Mouse (Mus musculus) heart, embryonic 12.5 days (tissue): ENCODE results near the gene 6820408C15Rik. TPM values are rescaled to one million over a fixed set of nuclear protein-coding genes. Genes with fewer than 3 reads are reported as not detected.

Source experiments
- ATAC-seq: fragments of 200-750 bp; cut with Nextera tagmentation; 2 replicates; pipeline ENCODE4 v1.8.0; 2017; ENCODE audit warnings: moderate TSS enrichment, moderate library complexity; ENCODE audit not compliant: insufficient number of reproducible peaks, low FRiP score
- H3K27ac ChIP-seq: fragments of 300-500 bp; sonication (generic); 2 replicates; pipeline ENCODE4 v1.5.1; 2016; ENCODE audit warnings: mild to moderate bottlenecking, moderate library complexity; ENCODE audit not compliant: poor library complexity, severe bottlenecking
- H3K27me3 ChIP-seq: fragments of 300-500 bp; sonication (generic); replicated peaks from 2 replicates; pipeline ENCODE4 v1.6.1; 2016; ENCODE audit warnings: mild to moderate bottlenecking, moderate library complexity
- H3K36me3 ChIP-seq: fragments of 300-500 bp; sonication (generic); 2 replicates; pipeline ENCODE4 v1.6.1; 2016; ENCODE audit warnings: mild to moderate bottlenecking, moderate library complexity
- H3K4me1 ChIP-seq: fragments of 300-500 bp; sonication (generic); replicated peaks from 2 replicates; pipeline ENCODE4 v1.6.1; 2016; ENCODE audit warnings: mild to moderate bottlenecking
- H3K4me2 ChIP-seq: fragments of 300-500 bp; sonication (generic); 2 replicates; pipeline ENCODE4 v1.6.1; 2016; ENCODE audit warnings: mild to moderate bottlenecking, moderate library complexity
- H3K4me3 ChIP-seq: fragments of 300-500 bp; sonication (generic); 2 replicates; pipeline ENCODE4 v1.5.1; 2016; ENCODE audit warnings: mild to moderate bottlenecking
- H3K9ac ChIP-seq: fragments of 300-500 bp; sonication (generic); 2 replicates; pipeline ENCODE4 v1.6.1; 2016; ENCODE audit warnings: mild to moderate bottlenecking, moderate library complexity
- H3K9me3 ChIP-seq: fragments of 300-500 bp; sonication (generic); replicated peaks from 2 replicates; pipeline ENCODE4 v1.6.1; 2016; ENCODE audit warnings: mild to moderate bottlenecking, moderate library complexity
- WGBS: fragments of 180-500 bp; shearing (Covaris S2); methylation state at CpG from one replicate; pipeline ENCODE4 v1.1.7; 2016; 5-methylcytosine and 5-hydroxymethylcytosine counted together
- polyA plus RNA-seq: library from polyadenylated mRNA; unstranded; fragments of >200 nt; fragmentation: Nextera tagmentation; extraction: Ambion mirVana; gene quantifications from 2 replicates; pipeline ENCODE4 v1.2.1, GENCODE M21; 2016

The 6820408C15Rik gene
- polyA plus RNA-seq, 1 experiment from 2014 or later: 2.1 TPM

- Histone ChIP-seq H3K36me3 (peaks cover 11% of the 10 kb centered on the region; the same call in 1 of the 2 replicates), H3K4me1 (peaks cover 25% of the 10 kb centered on the region), H3K9me3 (no peaks in the 10 kb centered on the region), H3K27ac (peak overlapping the region; percentile 61), H3K27me3 (no peaks in the 10 kb centered on the region), H3K4me2 (peak overlapping the region; percentile 94; the same call in 1 of the 2 replicates), H3K9ac (no peak overlapping the region; the same call in 1 of the 2 replicates), H3K4me3 (no peak overlapping the region)
- no peak for ATAC-seq
- 45% methylated on average over 9 of the region's 9 CpGs for WGBS
Observed at GRCm38 (mm10) chr2:152393225-152394017, 22.0 kb upstream of the 6820408C15Rik start.

- peak overlapping the region; percentile 97 for H3K9ac ChIP-seq
- H3K4me2 ChIP-seq: peak overlapping the region; percentile 94
- H3K4me3 ChIP-seq: peak overlapping the region; percentile 75
- peaks cover 36% of the 10 kb centered on the region for H3K4me1 ChIP-seq
- peak overlapping the region; percentile 100 for H3K27ac ChIP-seq
- ATAC-seq: no peak
- no peaks in the 10 kb centered on the region for H3K9me3 ChIP-seq
- WGBS: 11% methylated on average over 13 of the region's 13 CpGs
- peaks cover 11% of the 10 kb centered on the region; the same call in 1 of the 2 replicates for H3K36me3 ChIP-seq
- no peaks in the 10 kb centered on the region for H3K27me3 ChIP-seq
Observed at GRCm38 (mm10) chr2:152395271-152395920, 20.0 kb upstream of the 6820408C15Rik start.

GRCm38 (mm10) chr2:152396110-152397003 is 19.0 kb upstream of the 6820408C15Rik start:
- Histone ChIP-seq H3K27me3 (no peaks in the 10 kb centered on the region), H3K27ac (peak overlapping the region; percentile 100), H3K4me3 (peak overlapping the region; percentile 75), H3K4me1 (peaks cover 36% of the 10 kb centered on the region), H3K36me3 (peaks cover 11% of the 10 kb centered on the region; the same call in 1 of the 2 replicates), H3K9ac (peak overlapping the region; percentile 97), H3K4me2 (peak overlapping the region; percentile 94), H3K9me3 (no peaks in the 10 kb centered on the region)
- peak; percentile 75 for ATAC-seq
- under 1% methylated on average over 45 of the region's 46 CpGs for WGBS

GRCm38 (mm10) chr2:152397004-152397589 is 18.3 kb upstream of the 6820408C15Rik start:
- Histone ChIP-seq H3K9ac (peak overlapping the region; percentile 97), H3K4me2 (peak overlapping the region; percentile 94), H3K27me3 (no peaks in the 10 kb centered on the region), H3K4me3 (peak overlapping the region; percentile 75), H3K36me3 (peaks cover 11% of the 10 kb centered on the region; the same call in 1 of the 2 replicates), H3K4me1 (peaks cover 36% of the 10 kb centered on the region), H3K9me3 (no peaks in the 10 kb centered on the region), H3K27ac (peak overlapping the region; percentile 100)
- WGBS: under 1% methylated on average over 75 of the region's 77 CpGs
- 0 out of 2 replicates have a peak, but pooled peaks have one; percentile 4 for ATAC-seq

DNA sequence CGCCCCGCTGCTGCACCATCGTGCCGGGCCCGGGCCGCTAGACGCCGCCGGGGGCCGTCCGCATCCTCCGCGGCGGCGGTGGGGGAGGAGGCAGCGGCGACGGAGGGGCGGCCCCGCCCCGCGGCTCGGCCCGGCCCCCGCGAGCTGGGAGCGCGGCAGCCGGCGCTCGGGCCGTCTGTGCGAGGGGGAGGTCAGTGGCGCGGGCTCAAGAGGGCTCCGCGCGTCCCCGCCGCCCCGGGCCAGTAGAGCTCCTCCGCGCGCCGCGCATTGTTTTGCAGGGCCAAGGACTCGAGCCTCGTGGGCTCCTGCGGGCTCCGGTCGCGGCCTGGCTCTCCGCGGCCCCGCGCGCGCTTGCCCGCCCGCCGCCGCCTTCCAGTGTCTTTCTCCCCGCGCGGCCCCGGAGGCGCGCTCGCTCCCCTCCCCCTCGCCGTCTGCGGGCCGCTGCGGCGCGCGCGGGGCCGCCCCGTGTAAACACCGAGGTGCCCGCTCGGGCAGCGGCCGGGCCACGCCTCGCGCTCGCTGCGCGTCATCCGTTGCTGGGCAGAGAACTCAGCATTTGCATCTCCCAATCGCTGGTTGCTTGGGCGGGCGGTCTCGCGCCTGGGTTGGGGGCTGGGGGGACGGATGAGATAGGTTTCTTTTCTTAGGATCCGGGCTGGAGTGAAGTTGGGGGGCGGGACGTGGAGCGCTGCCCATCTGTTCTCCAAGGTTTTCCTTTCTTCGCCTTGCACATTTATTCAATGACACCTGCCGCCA is 17.5 kb upstream of the 6820408C15Rik start, which contains the start of gene Sox12:
TSS of gene Sox12 (minus strand) at position 384 of the 756 bp plus-strand sequence.
- H3K27me3 ChIP-seq: no peaks in the 10 kb centered on the region
- under 1% methylated on average over 77 of the region's 104 CpGs for WGBS
- H3K27ac ChIP-seq: peak within 1 kb of the TSS; percentile 100
- peak within 1 kb of the TSS; percentile 75 for H3K4me3 ChIP-seq
- no peaks in the 10 kb centered on the region for H3K9me3 ChIP-seq
- H3K36me3 ChIP-seq: peaks cover 11% of the 10 kb centered on the region; the same call in 1 of the 2 replicates
- H3K4me1 ChIP-seq: peaks cover 36% of the 10 kb centered on the region
- ATAC-seq: peak; percentile 69
- peak within 1 kb of the TSS; percentile 97 for H3K9ac ChIP-seq
- H3K4me2 ChIP-seq: peak within 1 kb of the TSS; percentile 94

DNA sequence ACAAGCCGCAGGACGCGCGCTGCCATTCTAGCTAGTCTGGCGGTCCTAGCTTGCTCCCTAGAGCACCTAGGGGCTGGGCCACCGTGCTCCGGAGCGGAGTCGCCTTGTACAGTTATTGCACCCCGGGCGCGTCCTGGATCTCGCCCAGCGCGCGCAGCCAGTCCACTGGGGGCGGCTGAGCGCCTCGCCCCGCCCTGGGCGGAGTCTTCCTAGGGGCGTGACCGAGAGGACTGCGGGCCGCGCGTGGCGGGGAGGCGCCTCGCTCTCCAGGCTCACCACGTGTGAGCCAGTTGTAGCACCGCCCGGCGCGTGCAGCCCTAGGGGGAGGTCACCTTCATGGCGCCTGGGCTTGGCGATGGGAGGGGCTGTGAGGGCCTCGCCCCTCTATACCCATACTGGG is 16.7 kb upstream of the 6820408C15Rik start:
- Histone ChIP-seq H3K4me3 (peak overlapping the region; percentile 75), H3K9ac (peak overlapping the region; percentile 76), H3K27me3 (no peaks in the 10 kb centered on the region), H3K27ac (peak overlapping the region; percentile 100), H3K36me3 (peaks cover 11% of the 10 kb centered on the region; the same call in 1 of the 2 replicates), H3K4me2 (peak overlapping the region; percentile 94), H3K4me1 (peaks cover 30% of the 10 kb centered on the region), H3K9me3 (no peaks in the 10 kb centered on the region)
- ATAC-seq: peak; percentile 90
- under 1% methylated on average over 38 of the region's 38 CpGs for WGBS

DNA sequence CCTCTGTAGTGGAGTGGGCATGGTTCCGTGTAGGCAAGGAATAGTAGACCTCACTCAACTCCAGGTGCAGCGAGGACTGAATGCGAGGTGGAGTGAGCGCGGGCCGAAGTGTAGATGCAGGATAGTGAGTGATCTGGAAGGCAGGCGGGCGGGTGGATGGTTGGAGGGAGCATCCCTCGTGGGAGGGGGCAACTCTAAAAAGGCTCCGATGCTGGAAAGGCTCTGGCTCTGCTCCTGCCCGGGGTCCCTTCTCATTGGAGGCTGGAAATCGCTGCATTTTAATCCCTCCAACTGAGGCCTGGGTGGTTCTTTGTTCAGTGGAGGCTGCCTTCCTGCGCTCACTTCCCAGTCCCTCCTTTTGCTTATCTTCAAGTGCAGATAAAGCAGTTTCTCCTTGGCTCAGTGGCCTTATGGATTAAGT is 16.3 kb upstream of the 6820408C15Rik start:
- peak overlapping the region; percentile 94 for H3K4me2 ChIP-seq
- H3K4me1 ChIP-seq: peaks cover 25% of the 10 kb centered on the region
- no peaks in the 10 kb centered on the region for H3K27me3 ChIP-seq
- under 1% methylated on average over 13 of the region's 13 CpGs for WGBS
- peak overlapping the region; percentile 100 for H3K27ac ChIP-seq
- no peak; the same call in 1 of the 2 replicates for ATAC-seq
- no peaks in the 10 kb centered on the region for H3K9me3 ChIP-seq
- H3K4me3 ChIP-seq: peak overlapping the region; percentile 75
- H3K36me3 ChIP-seq: peaks cover 7% of the 10 kb centered on the region; the same call in 1 of the 2 replicates
- H3K9ac ChIP-seq: peak overlapping the region; percentile 76

DNA sequence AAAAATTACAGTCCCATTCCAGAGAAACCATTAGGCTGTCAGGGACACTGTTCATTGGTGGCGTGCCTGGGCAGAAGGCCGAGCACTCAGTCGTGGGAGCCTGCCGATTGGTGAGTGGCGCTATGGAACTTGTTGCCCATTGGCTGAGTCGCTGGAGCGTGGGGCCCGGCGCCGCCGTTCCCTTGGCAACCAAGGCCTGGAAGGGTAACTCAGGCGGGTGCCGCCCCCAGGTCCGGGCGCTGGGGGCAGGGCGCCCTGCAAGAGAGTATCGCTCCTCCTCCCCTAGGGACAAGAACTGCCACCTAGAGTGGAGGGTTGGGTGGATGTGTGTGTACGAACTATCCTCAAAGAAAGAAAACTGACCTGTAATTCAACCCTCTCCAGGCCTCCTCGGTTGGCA is 9.3 kb upstream of the 6820408C15Rik start:
- Histone ChIP-seq H3K4me1 (peaks cover 29% of the 10 kb centered on the region), H3K27me3 (no peaks in the 10 kb centered on the region), H3K9ac (peak overlapping the region; percentile 57), H3K36me3 (no peaks in the 10 kb centered on the region), H3K9me3 (no peaks in the 10 kb centered on the region), H3K27ac (0 out of 2 replicates have a peak overlapping the region, but pooled peaks have one; percentile 55), H3K4me3 (peak overlapping the region; percentile 40), H3K4me2 (peak overlapping the region; percentile 76)
- ATAC-seq: peak; percentile 98
- WGBS: under 1% methylated on average over 19 of the region's 19 CpGs

DNA sequence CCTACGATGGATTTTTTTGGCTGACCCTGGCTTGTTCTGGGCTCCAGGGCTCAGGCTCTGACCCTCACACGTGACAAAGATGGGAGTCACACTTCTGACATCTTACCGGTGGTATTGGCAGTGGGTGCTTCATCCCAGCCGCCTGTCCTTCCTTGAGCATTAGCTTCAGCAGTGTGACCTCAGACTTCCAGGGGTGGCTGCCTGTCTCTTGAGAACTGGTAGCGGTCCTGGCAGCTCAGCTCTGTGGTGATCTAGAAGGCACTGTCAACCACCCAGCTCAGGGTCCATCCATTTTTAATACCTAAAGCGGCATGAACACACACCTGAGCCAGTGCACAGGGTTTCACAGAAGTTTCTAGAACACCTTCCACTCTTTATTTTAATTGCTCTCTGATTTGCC is 5.6 kb upstream of the 6820408C15Rik start:
- WGBS: 68% methylated on average over 6 of the region's 6 CpGs

More for the DNA sequence above, 5.6 kb upstream of the 6820408C15Rik start:
- Histone ChIP-seq H3K4me2 (no peak overlapping the region), H3K4me1 (peaks cover 44% of the 10 kb centered on the region), H3K4me3 (no peak overlapping the region), H3K9ac (no peak overlapping the region; the same call in 1 of the 2 replicates), H3K27ac (peak overlapping the region; percentile 99), H3K36me3 (peaks cover 4% of the 10 kb centered on the region; the same call in 1 of the 2 replicates), H3K27me3 (no peaks in the 10 kb centered on the region), H3K9me3 (no peaks in the 10 kb centered on the region)
- no peak for ATAC-seq
